Mouse (Mus musculus) urinary bladder, adult 2 months (tissue): ENCODE results near the gene Alkbh8. TPM values are rescaled to one million over a fixed set of nuclear protein-coding genes. Genes with fewer than 3 reads are reported as not detected.
"Not testable (repeated sequence)": the region's sequence is repeated elsewhere in the genome, so short reads cannot be mapped to it uniquely, and the experiment has no call there.

ENCODE experiments used
- DNase-seq: peaks from one replicate; pipeline ENCODE4 v3.0.0; 2022; ENCODE audit warnings: low spot score
- polyA plus RNA-seq: library from polyadenylated mRNA; depleted of rRNA; stranded (reverse); fragments of >200 nt; gene quantifications from 2 replicates; pipeline ENCODE4 v1.2.3, GENCODE M21; 2012; rRNA removed

Alkbh8 gene
- 4.4 and 5.8 TPM in 2 replicates for polyA plus RNA-seq

DNA sequence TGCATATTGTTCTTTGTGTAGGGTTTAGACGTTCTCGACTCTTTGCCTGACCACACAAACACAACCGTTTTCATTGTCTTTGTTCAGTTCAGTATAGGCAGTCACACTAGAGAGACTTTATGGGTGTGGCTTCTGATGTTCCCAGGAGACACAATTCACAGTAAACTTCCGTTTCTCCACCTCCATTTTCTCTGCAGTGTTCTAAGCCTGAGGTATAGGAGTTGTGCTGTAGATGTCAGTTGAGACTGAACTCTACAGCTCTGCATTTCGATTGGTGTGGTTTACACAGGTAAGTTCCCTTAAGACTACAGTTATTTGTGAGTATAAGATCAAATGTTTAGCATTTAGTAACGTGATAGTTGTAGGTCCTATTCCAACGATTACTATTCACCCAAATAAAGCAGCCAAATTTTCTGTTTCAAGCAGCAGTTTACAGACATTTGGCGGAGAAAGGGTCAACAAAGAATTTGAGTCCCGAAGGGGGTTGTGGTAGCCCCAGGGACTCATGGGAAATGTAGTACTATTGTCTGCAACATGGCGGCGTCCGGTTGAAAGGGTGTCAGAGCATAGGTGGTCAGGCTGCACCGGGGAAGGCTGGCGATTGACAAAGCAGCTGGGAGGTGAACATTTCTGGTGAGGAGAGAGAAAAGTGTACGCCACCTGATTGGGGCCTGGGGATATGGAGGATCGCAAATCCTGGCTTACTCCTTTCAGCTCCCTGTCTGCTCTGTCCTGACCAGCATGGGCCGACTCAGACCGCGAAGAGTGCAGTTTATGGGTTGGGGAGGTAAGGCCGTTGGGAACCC lies at the start of gene Alkbh8:
Alkbh8 (plus strand) TSS at position 179 of the 806 bp plus-strand sequence.
- peak; percentile 50 for DNase-seq

DNA sequence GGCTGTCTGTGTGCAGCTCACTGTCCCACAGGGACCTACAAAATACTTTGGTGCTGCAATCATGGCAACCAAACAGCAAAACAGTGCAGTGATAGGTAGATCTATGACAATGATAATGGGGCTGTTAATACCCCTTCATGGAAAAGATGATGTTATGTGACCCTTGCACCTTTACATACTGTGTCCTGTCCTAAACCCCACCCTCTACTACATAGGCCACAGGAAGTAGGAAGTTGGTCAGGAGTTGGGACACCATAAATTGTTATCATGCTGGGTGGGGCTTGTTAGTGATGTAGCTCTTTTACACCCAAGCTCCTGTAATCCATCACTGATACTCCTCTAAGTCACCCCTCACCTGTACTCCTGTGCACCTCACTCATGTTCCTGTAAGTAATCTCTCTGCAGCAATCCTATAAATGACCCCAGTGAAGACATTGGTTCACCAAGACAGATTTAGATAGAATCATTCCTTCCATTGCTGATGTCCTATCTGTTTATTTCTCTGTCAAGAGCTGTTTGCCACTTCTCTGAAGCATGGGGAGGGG lies 25.6 kb upstream of the Alkbh8 start:
- DNase-seq, result no peak

DNA sequence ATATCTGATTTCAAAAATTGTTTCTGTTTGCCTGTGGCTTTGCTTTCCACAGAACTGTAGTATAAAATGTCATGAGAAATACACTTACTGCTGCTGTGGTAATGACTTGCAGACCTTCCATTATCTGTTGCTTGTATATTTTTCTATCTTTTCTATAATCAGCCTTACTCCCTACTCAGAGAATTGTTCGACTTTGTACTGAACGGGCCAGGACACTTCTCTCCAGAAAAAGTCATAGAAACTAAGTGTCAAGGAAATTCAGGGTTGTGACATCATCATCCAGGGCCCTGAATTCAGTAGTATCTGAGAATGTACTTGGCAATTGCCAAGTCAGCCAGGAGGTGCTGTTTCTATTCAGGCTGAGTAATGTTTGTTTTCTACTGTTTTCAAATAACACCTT lies 24.9 kb upstream of the Alkbh8 start:
- DNase-seq, result no peak

DNA sequence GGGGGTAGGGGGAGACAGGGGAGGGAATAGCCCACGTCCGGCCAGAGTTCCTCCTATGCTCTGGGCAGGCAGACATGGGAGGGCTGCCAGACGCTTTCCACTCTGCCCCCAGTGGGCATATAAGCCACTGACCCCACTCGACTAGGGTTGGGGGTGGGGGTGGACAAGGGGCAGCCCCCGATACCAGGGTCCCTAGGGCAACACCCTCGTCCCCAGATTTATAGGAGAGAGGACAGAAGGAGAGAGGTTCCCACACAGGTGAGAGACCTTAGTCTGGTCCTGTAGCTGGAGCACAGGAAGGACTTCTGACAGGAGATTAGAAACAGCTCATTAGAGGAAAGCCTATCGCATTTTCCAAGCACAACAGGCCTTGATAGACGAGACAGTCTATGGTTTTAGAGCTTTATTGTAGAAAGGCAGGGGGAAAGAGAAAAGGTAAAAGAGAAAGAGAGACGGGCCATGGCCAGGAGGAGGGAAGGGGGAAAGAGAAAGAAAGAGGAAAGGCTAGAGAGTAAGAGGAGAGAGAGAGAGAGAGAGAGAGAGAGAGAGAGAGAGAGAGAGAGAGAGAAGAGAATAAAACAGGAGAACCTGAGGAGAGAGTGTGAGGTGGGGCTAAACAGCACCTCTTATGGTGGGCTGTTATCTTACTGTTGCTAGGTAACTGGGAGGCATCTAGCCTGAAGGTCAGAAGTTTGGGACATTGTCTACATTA lies 7.4 kb upstream of the Alkbh8 start:
- DNase-seq, result not testable (repeated sequence)

DNA sequence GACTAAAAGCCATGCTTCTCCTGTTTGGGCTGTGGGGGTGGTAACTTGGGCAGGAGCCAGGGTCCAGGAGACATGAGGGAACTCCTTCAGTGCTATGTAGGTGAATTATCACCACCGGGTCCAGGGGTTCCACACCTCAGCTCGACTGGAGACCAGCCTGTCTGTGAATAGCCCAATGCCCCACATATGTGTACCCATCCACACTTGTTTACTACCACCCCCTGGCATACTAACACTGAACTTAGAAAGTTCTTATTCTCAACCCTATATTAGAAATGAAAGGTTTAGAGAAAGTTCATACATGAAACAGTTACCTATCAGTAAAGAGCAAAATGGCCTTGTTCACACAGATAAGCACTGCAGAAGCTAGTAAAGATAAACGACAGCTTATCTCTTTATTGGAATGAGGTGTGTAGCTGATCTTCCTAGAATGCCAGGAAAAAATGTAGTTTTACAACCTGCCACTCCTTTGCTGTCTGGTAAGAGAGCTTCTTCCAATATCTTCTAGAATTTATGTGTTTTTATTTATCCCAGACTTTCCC lies 6.8 kb upstream of the Alkbh8 start:
- no peak for DNase-seq

DNA sequence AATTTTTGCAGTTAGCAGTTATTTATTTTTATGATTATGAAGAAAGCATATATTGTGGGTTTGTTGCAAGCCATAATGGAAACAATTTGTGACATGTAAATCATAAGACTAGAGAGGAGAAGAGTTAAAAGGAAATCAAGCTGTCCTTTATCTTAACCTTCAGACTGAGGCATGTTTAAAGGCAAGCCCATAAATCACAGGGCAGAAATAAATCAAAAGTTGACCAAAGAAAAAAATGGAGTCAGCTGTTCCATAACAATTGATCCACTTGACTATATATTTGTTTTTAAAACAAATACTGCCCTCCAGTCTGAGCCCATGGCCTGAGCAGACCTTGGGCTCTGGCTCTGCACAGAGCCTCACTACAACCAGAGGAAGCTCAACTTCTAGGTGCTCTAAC lies 4.6 kb upstream of the Alkbh8 start:
- no peak for DNase-seq

DNA sequence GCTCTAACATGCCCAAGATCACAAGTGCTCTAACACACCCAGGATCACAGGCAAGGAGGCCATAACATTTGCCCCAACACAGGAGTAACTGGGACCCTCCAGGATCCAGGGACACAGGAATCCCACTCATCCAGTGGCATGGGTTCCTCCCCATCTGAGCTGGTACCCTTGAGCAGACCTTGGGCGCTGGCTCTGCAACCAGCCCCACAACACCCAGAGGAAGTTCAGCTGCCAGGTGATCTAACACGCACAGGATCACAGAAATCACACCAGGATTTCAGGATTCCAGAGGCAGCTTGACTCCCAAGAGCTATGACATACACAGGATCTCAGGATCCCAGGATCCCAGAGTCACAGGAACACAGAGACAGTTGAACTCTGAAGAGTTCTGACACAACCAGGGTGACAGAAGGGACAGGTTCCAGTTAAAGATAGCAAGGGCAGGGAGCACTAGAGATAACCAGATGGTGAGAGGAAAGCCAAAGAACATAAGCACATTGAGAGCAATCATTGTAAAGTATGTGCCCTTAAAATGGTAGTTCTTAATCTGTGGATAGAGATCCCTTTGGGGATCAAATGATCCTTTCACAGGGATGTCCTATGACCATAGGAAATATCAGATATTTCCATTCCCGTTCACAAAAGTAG lies 4.1 kb upstream of the Alkbh8 start:
- DNase-seq, result no peak

DNA sequence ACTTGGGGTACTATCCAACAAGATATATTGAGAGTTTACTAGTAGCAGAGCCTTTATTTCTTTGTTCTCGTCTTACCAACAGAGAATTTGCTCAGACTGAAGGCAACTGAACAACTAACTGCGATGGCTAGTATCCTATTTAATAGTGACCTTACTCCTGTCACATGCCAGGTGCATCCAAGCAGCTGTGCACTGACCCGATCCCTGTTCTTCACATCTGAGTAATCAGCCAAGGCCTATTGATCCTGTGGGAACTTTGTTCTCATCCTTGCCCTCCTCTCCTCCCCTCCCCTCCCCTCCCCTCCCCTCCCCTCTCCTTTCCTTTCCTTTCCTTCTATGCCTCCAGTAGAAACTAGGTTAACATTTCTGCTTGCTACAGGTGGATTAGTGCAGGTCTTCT lies 1.7 kb downstream of the Alkbh8 start:
- no peak for DNase-seq

DNA sequence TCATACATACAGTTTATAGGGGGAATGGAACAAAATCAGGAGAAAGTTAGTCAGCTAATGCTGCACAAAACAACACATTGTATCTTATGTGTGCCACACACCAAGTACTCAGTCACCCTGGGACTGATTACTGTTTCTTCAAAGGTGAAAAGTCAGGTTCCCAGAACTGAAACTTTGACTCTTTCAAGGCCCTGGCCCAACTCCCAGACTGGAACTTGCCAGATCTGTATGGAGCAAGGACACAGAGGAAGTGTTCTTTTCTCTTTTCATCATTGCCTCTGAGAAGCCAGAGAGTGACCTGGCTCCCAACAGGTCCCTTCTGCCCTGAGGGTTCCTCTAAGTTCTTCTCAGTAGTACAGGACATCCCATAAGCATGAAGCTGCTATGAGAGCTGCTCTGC lies 10.2 kb downstream of the Alkbh8 start:
- no peak for DNase-seq

DNA sequence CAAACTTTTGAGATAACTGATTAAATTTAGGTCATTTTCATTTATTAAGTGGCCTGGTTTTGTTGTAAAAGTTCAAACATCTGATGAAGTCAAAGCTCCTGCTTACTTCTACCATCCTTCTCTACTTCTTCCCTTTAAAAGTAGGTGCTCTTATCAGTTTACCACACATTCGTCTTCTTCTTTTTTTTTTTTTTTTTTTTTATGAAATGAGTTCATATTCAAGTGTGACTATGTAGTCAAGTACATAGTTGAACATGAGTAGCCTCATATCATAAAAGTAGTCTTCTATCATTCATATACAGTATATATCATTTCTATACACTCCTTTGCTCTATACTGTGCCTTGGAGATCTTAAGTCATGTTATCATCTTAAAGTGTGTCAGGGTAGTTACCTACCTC lies 11.0 kb downstream of the Alkbh8 start:
- no peak for DNase-seq

DNA sequence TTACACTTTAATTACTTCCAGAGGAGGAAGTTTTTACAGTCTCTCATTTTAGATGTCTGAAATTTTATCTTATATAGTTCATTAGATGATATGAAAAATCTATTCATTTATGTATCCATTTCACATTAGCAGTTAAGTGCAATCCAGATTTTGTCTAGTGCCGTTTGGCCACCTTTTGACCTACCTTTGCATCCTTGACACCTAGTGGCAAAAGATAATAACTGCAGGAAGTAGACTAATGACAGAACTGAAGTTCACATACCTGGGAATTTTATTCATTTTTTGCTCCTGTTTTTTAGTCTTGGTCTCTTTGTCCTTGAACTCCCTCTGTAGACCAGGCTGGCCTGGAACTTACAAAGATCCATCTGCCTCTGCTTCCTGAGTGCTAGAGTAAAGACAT lies 15.1 kb downstream of the Alkbh8 start:
- DNase-seq, result no peak

DNA sequence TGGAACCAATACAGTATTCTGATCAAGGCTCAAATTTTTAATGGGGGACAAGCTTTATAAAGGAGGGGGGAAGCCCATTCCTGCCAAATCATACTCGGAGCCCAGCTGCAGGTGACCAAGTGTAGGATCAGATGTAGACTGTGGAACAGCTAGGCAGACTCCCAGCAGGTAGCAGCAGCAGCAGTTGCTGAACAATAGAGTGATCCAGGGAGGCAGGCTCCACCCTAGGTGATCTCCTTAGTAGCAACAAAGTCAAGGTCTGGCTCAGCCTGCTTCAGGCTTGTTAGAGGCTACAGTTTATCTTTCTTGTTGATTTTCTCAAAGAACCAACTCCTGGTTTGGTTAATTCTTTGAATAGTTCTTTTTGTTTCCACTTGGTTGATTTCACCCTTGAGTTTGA lies 41.4 kb downstream of the Alkbh8 start:
- DNase-seq, result not testable (repeated sequence)

DNA sequence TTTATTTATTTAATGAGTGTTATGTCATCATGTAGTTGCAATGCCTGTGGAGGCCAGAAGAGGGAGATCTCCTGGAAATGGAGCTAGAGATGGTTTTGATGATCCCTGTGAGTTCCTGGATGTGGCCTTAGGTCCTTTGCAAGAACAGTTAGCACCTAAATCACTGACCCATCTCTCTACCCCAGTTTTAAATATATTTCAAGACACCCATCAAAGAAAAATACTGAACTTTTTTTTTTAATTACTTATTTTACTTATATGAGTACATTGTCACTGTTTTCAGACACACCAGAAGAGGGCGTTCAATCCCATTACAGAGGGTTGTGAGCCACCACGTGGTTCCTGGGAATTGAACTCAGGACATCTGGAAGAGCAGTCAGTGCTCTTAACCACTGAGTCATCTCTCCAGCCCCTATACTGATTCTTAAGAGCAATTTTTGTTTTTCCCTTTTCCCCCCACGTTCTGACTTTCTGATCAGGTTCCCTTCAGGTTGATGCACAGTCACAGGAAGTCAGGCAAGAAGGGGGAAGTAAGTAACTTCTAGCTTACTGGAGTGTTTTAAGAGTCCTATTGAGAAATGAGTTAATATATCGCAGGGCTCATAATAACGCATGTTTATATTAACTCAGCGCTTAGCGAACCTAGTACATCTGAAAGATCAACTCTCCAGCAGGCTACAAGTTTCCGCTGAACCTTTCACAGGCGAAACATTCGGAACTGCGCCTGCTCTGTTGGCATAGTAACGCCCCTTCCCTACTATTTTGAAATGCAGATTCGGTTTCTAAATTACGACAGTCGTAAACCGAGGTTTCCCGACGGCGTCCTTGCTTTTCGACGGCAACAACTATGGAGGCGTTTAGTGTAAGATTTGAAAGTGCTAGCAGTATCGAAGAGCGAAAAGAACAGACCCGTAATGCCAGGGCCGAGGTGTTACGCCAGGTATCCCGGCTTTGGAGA lies 68.6 kb downstream of the Alkbh8 start, which contains the start of gene Cwf19l2:
Cwf19l2 (plus strand) TSS at position 342 of the 958 bp plus-strand sequence.
- DNase-seq, result peak; percentile 37

DNA sequence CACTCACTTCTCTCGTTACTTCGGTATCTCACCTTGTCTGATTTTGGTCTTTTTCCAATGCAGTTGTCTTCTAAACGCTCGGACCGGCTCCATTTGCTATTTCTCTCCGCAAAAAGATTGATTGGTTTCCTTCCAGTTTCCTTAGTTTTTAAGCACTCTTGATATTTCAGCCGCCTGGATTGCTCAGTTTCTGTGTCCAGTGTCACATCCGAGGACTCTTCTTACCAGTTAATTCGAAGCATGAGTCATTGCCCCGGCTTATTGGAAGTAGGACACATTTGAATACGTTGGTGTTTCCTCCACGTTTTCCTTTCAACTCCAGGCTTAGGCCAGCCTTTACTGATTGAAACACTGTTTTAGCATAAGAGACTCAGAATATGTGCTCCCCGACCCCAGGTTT lies 69.4 kb downstream of the Alkbh8 start:
- no peak for DNase-seq

DNA sequence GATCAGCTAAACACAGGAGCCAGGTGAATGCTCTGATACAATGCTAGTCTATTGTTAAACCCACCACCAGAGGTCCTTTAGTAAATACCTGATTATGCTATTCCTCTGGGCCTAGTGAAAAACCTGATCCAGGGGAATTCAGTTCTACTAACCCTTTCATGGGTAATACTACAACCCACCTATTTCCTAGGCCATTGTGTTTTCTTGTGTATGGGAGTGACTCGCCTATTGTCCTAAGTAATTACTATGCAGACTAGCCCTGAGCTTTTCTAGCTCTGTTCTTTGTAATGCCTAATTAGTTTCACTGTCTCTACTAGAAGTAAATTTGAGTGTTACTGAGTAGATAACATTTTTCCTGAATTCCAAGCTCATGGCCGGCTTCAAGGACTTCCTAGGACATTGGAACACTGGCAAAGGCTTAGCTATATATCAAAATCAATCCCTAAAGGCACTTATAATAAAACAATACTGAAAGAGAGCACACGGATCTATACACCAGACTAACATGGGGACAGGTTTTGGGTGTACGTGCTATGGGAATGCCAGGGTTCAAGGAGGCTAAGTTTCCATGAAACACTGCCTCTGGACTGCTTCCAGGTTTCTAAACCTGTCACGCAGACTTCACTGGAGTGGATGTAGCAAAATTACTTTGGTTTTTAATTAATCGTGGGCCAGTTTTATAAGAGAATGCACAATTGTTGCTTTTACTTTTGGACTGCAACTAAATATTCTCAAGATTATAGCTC lies 104.8 kb downstream of the Alkbh8 start:
- not testable (repeated sequence) for DNase-seq

Other genes with a start within 250 kb of the Alkbh8 start
- 5.2 and 7.5 TPM in 2 replicates for gene Cwf19l2, start 68.5 kb downstream of the Alkbh8 start, polyA plus RNA-seq
- 0.48 and 0.88 TPM in 2 replicates for gene Gucy1a2, start 197.6 kb downstream of the Alkbh8 start, polyA plus RNA-seq